Mouse (Mus musculus) spleen, adult 2 months (tissue): ENCODE data around the gene Sgip1. TPM values are rescaled to one million over a fixed set of nuclear protein-coding genes. Genes with fewer than 3 reads are reported as not detected.

ENCODE experiments used
- DNase-seq, 2 experiments: peaks; one replicate each; pipeline versions ENCODE4 v3.0.0 to v3.0.0-alpha.2; 2012 to 2021; ENCODE audit warnings: low spot score in 2 of 2, low read depth in 1 of 2
- H3K27ac ChIP-seq: fragments of 200-500 bp; 2 replicates; pipeline ENCODE4 v1.5.1; 2012; ENCODE audit warnings: low read length, inconsistent platforms; ENCODE audit not compliant: insufficient read depth
- H3K27me3 ChIP-seq: fragments of 200-500 bp; 2 replicates; pipeline ENCODE4 v1.6.1; 2012; ENCODE audit warnings: mild to moderate bottlenecking, moderate library complexity, low read length, inconsistent platforms; ENCODE audit not compliant: control insufficient read depth, insufficient read depth
- H3K36me3 ChIP-seq: fragments of 200-500 bp; 2 replicates; pipeline ENCODE4 v1.6.1; 2012; ENCODE audit warnings: mild to moderate bottlenecking, low read length, inconsistent platforms; ENCODE audit not compliant: control insufficient read depth, insufficient read depth
- H3K4me1 ChIP-seq: fragments of 200-500 bp; 2 replicates; pipeline ENCODE4 v1.6.1; 2011; ENCODE audit warnings: inconsistent platforms; ENCODE audit not compliant: control insufficient read depth, insufficient read depth, insufficient read length
- H3K4me3 ChIP-seq: fragments of 200-500 bp; 2 replicates; pipeline ENCODE4 v1.5.1; 2011; ENCODE audit warnings: mild to moderate bottlenecking, inconsistent platforms; ENCODE audit not compliant: insufficient read depth, insufficient read length; ENCODE audit errors: extremely low read depth
- CTCF ChIP-seq: fragments of 200-500 bp; IDR thresholded peaks from 2 replicates; pipeline ENCODE4 v1.5.1; 2011; ENCODE audit warnings: mild to moderate bottlenecking, inconsistent platforms; ENCODE audit not compliant: insufficient read depth, insufficient read length, insufficient replicate concordance; ENCODE audit errors: extremely low read depth
- POLR2A ChIP-seq: fragments of 200-500 bp; IDR thresholded peaks from 2 replicates; pipeline ENCODE4 v1.6.1; 2011; ENCODE audit warnings: low read depth, low read length, inconsistent platforms
- WGBS: fragments of 180-500 bp; shearing (Covaris S2); methylation state at CpG from one replicate; pipeline ENCODE4 v1.1.7; 2018; 5-methylcytosine and 5-hydroxymethylcytosine counted together
- polyA plus RNA-seq: library from polyadenylated mRNA; depleted of rRNA; stranded (reverse); fragments of >200 nt; gene quantifications from 2 replicates; pipeline ENCODE4 v1.2.3, GENCODE M21; 2012; rRNA removed

The Sgip1 gene
- polyA plus RNA-seq, result 0.47 and 0.60 TPM in 2 replicates

DNA sequence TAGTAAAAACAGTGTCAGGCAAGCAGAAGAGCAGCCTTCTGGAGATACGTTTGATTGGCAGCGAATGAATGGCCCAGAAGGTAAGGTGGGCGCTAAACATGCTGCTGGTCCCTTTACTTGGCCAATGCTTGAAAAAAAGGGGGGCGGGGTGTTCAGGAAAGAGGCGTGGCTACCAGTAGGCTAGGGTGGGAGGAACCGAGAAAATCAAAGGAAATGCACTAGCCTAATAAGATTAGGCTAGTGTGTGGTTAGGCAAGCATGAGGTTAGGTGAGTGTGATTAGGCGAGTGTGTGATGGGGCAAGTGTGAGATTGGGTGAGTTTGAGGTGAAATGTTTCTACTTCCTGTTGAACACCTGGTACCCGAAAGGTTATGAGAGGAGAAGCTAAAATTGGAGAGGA, at the start of gene Sgip1:
Gene Sgip1 (plus strand): TSS at position 11 of the 400 bp plus-strand sequence.
- 52% methylated on average over 8 of the region's 8 CpGs for WGBS

DNA sequence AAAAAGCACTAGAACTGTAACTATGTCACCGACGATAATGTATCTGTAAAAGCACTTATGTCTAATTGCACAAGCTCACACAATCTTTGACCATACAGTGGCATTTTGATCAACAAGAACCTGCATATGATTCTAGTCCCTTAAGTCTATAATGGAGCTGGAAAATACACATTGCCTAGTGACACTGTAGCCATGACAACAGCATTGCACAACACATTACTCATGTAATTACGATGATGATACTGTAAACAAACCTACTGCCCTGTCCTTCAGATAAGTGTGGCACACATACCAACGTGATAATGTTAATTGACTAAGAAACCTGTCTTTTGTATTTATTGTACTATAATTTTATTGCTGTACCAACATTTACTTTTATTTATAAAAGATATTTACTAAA, 49.7 kb upstream of the Sgip1 start:
- Histone ChIP-seq H3K4me3 (no peak overlapping the region), H3K4me1 (no peaks in the 10 kb centered on the region), H3K36me3 (no peaks in the 10 kb centered on the region), H3K27ac (no peak overlapping the region), H3K27me3 (no peaks in the 10 kb centered on the region)
- WGBS, result 81% methylated on average over 4 of the region's 4 CpGs
- DNase-seq, result no peak
- TF ChIP-seq CTCF, result no peak

More for the DNA sequence above, at the start of gene Sgip1:
- H3K27me3 ChIP-seq, result no peaks in the 10 kb centered on the region
- no peak within 1 kb of the TSS for H3K27ac ChIP-seq
- H3K4me1 ChIP-seq, result no peaks in the 10 kb centered on the region; the same call in 1 of the 2 replicates
- H3K36me3 ChIP-seq, result no peaks in the 10 kb centered on the region
- no peak for DNase-seq
- H3K4me3 ChIP-seq, result no peak within 1 kb of the TSS
- TF ChIP-seq POLR2A (no peak), CTCF (no peak)

- TF ChIP-seq POLR2A (no peak), CTCF (no peak)
- Histone ChIP-seq H3K27ac (no peak overlapping the region), H3K36me3 (no peaks in the 10 kb centered on the region), H3K4me1 (no peaks in the 10 kb centered on the region), H3K27me3 (no peaks in the 10 kb centered on the region), H3K4me3 (no peak overlapping the region)
- DNase-seq, result no peak
- WGBS, result 88% methylated on average over 7 of the region's 7 CpGs
Measured at GRCm38 (mm10) chr4:102697966-102698365, 43.1 kb upstream of the Sgip1 start.

- no peak overlapping the region for H3K4me3 ChIP-seq
- H3K27ac ChIP-seq, result no peak overlapping the region
- no peaks in the 10 kb centered on the region for H3K4me1 ChIP-seq
- no peaks in the 10 kb centered on the region for H3K27me3 ChIP-seq
- H3K36me3 ChIP-seq, result no peaks in the 10 kb centered on the region
- no peak for TF ChIP-seq CTCF
- WGBS, result 38% methylated on average over 4 of the region's 4 CpGs
- peak in 1 of 2 experiments; percentile 12 for DNase-seq
Measured at GRCm38 (mm10) chr4:102711731-102712130, 29.4 kb upstream of the Sgip1 start.

DNA sequence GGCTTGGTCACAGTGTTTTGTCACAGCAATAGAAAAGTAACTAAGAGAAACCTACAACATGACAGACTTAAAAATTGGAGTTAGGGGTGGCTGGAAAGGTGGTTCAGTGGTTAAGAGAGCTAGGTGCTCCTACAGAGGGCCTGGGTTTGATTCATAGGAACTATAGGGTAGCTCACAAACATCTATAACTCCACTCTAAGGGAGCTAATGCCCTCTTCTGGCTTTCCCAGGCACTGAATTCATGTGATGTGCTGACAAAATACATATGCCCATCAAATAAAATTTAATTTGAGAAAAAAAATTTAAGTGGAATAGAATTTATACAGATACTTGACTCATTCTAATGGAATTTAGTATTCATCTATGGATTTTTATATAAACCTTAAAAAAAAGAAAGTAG, 25.6 kb upstream of the Sgip1 start:
- Histone ChIP-seq H3K27ac (no peak overlapping the region), H3K36me3 (no peaks in the 10 kb centered on the region), H3K4me1 (no peaks in the 10 kb centered on the region), H3K4me3 (no peak overlapping the region), H3K27me3 (no peaks in the 10 kb centered on the region)
- DNase-seq, result no peak
- TF ChIP-seq POLR2A (no peak), CTCF (no peak)

DNA sequence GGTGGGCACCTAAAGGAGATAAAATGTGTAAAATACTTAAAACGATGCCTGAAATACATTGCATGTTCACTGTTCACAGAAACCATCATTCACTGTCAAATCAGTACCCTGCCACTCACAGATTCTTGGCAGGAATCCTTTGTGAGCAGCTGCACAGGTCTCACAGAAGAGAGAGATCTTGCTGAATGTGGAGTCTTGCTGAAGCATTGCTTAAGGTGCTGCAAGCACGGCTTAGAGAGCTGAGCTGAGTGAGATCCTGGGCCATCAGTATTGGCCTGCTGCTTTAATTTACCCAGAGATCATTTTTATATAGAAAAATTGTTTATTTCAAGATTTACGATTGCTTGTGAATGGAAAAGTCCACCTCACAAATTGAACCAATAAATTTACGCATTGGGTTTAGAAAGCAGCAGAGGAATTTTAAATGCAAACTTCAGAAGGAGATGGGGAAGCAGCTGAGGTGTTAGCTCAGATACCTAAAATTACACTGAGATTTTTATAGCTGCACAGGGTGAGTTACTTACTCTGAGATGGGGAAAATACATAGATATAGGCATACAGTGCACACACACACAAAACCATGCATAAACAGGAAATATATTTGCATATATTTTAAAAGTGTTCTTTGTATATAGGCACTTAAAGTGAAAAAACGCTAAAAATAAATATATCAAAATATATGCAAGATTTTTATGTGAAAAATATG, 23.8 kb upstream of the Sgip1 start:
- Histone ChIP-seq H3K36me3 (no peaks in the 10 kb centered on the region), H3K27me3 (no peaks in the 10 kb centered on the region), H3K27ac (no peak overlapping the region), H3K4me3 (no peak overlapping the region), H3K4me1 (no peaks in the 10 kb centered on the region)
- no peak for DNase-seq
- TF ChIP-seq CTCF (no peak), POLR2A (no peak)
- 75% methylated on average over 5 of the region's 5 CpGs for WGBS

DNA sequence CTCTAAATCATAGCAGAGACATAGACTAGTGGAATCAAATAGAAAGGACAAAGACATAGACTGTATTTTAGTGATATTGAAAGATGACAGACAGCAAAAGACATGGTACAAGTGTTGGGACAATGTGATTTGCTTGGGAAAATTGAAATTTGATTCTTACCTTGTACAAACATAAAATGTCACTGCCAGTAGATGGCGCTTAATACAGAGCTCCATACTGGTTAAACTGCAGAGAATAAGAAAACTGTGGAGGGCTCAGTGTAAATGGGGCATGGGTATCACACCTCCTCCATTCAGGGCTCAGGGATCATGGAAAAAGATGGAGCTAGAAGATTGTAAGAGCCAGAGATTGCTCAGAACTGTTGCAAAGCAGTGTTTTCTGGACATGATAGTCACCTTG, 21.6 kb upstream of the Sgip1 start:
- no peak overlapping the region for H3K27ac ChIP-seq
- no peak for DNase-seq
- H3K36me3 ChIP-seq, result no peaks in the 10 kb centered on the region
- TF ChIP-seq CTCF (no peak), POLR2A (no peak)
- no peaks in the 10 kb centered on the region for H3K27me3 ChIP-seq
- WGBS, result 16% methylated on average over 1 of the region's 1 CpGs
- no peaks in the 10 kb centered on the region for H3K4me1 ChIP-seq
- no peak overlapping the region for H3K4me3 ChIP-seq
